Mouse (Mus musculus) limb, embryonic 14.5 days (tissue): Measurements from ENCODE around the gene Slc25a35. TPM values are rescaled to one million over a fixed set of nuclear protein-coding genes. Genes with fewer than 3 reads are reported as not detected.

Source experiments
- ATAC-seq: fragments of 200-750 bp; cut with Nextera tagmentation; 2 replicates; pipeline ENCODE4 v1.8.0; 2017; ENCODE audit warnings: low read depth, moderate number of reproducible peaks, moderate TSS enrichment; ENCODE audit not compliant: low FRiP score
- DNase-seq: peaks from one replicate; pipeline ENCODE4 v3.0.0-alpha.2; 2015; ENCODE audit warnings: low spot score
- H3K27ac ChIP-seq: fragments of 300-500 bp; sonication (generic); replicated peaks from 2 replicates; pipeline ENCODE4 v1.5.1; 2014; ENCODE audit warnings: low read depth, mild to moderate bottlenecking, low read length, moderate library complexity, mixed read lengths
- H3K27me3 ChIP-seq: fragments of 300-500 bp; sonication (generic); 2 replicates; pipeline ENCODE4 v1.6.1; 2014; ENCODE audit warnings: low read length, mixed read lengths; ENCODE audit not compliant: control insufficient read depth, insufficient read depth
- H3K36me3 ChIP-seq: fragments of 300-500 bp; sonication (generic); 2 replicates; pipeline ENCODE4 v1.6.1; 2014; ENCODE audit warnings: mild to moderate bottlenecking, low read length, moderate library complexity, mixed read lengths; ENCODE audit not compliant: control insufficient read depth, insufficient read depth
- H3K4me1 ChIP-seq: fragments of 300-500 bp; sonication (generic); 2 replicates; pipeline ENCODE4 v1.6.1; 2014; ENCODE audit warnings: antibody characterized with exemption, low read length, mixed read lengths; ENCODE audit not compliant: control insufficient read depth, insufficient read depth
- H3K4me2 ChIP-seq: fragments of 300-500 bp; sonication (generic); replicated peaks from 2 replicates; pipeline ENCODE4 v1.6.1; 2014; ENCODE audit warnings: low read depth, mild to moderate bottlenecking, low read length, moderate library complexity; ENCODE audit not compliant: severe bottlenecking
- H3K4me3 ChIP-seq: fragments of 300-500 bp; sonication (generic); replicated peaks from 2 replicates; pipeline ENCODE4 v1.5.1; 2014; ENCODE audit warnings: low read length
- H3K9ac ChIP-seq: fragments of 300-500 bp; sonication (generic); 2 replicates; pipeline ENCODE4 v1.6.1; 2014; ENCODE audit warnings: mild to moderate bottlenecking, low read depth, low read length, moderate library complexity; ENCODE audit not compliant: severe bottlenecking
- H3K9me3 ChIP-seq: fragments of 300-500 bp; sonication (generic); 2 replicates; pipeline ENCODE4 v1.6.1; 2016; ENCODE audit warnings: low read length; ENCODE audit not compliant: control insufficient read depth
- POLR2A ChIP-seq: fragments of 200-500 bp; IDR thresholded peaks from 2 replicates; pipeline ENCODE4 v1.8.0; 2012; ENCODE audit warnings: inconsistent platforms, mild to moderate bottlenecking, moderate library complexity, borderline replicate concordance; ENCODE audit not compliant: insufficient read depth, insufficient read length; ENCODE audit errors: extremely low read depth
- WGBS: fragments of 180-500 bp; shearing (Covaris S2); extraction: QIAGEN DNeasy Blood & Tissue Kit; methylation state at CpG from one replicate; pipeline ENCODE4 v1.1.7; 2014; 5-methylcytosine and 5-hydroxymethylcytosine counted together
- polyA plus RNA-seq, 2 experiments: library from polyadenylated mRNA; depleted of rRNA in 1 of 2; stranded (reverse) in 1 of 2; unstranded in 1 of 2; fragments of >200 nt; fragmentation: Nextera tagmentation in 1 of 2; extraction: Ambion mirVana in 1 of 2; gene quantifications; 2 replicates each; pipeline versions ENCODE4 v1.2.1 to v1.2.3; 2012 to 2014

Gene Slc25a35
- polyA plus RNA-seq, 2 experiments = 2.8 to 4.7 TPM

- H3K27ac ChIP-seq = no peak overlapping the region
- ATAC-seq = no peak
- no peak for DNase-seq
- 3% methylated on average over 17 of the region's 17 CpGs for WGBS
- H3K9me3 ChIP-seq = no peaks in the 10 kb centered on the region
- peak overlapping the region; percentile 34 for H3K4me3 ChIP-seq
- no peak for TF ChIP-seq POLR2A
- H3K36me3 ChIP-seq = no peaks in the 10 kb centered on the region
- H3K4me1 ChIP-seq = peaks cover 11% of the 10 kb centered on the region; the same call in 1 of the 2 replicates
- peak overlapping the region; percentile 45 for H3K4me2 ChIP-seq
- H3K27me3 ChIP-seq = peaks cover 19% of the 10 kb centered on the region
- peak overlapping the region; percentile 40 for H3K9ac ChIP-seq
Observed at GRCm38 (mm10) chr11:68954408-68954807, 13.5 kb upstream of the Slc25a35 start.

DNA sequence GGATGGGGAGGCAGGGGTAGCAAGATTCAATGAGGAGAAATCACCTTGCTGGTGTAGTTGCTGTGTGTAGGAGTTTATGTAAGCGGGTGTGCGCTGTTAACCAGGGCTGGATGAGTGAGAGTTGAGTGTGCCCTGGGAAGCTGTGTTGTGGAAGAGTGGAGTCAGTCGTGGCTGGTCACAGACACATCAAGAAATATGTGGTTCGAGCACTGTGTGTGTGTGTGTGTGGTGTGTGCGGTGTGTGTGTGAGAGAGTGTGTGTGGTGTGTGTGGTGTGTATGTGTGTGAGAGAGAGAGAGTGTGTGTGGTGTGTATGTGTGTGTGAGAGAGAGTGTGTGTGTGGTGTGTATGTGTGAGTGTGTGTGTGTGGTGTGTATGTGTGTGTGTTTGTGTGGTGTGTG lies 12.5 kb upstream of the Slc25a35 start:
- H3K27ac ChIP-seq = no peak overlapping the region
- 76% methylated on average over 5 of the region's 5 CpGs for WGBS
- H3K4me3 ChIP-seq = peak overlapping the region; percentile 34; the same call in 1 of the 2 replicates
- peaks cover 11% of the 10 kb centered on the region; the same call in 1 of the 2 replicates for H3K4me1 ChIP-seq
- no peak for TF ChIP-seq POLR2A
- H3K4me2 ChIP-seq = peak overlapping the region; percentile 45; the same call in 1 of the 2 replicates
- DNase-seq (no peak), ATAC-seq (no peak)
- 0 out of 2 replicates have a peak overlapping the region, but pooled peaks have one; percentile 40 for H3K9ac ChIP-seq
- no peaks in the 10 kb centered on the region for H3K36me3 ChIP-seq
- H3K9me3 ChIP-seq = no peaks in the 10 kb centered on the region
- peaks cover 19% of the 10 kb centered on the region for H3K27me3 ChIP-seq

DNA sequence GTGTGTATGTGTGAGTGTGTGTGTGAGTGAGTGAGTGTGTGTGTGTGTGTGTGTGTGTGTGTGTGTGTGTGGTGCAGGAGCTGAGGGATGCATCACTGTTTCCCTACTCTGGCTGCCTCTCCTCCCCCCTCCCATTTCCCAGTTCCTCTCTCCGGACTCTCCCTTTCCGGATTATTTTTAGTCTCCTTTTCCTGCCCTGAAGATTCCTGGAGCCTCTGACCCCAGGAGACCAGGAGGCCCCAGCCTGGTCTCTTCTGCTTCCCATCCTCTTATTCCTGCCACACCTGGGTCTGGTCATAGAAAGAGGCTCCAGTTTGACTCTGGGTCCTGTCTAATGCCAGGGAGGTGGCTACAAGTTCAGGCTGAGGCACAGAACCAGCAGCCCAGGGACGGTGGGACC lies 11.8 kb upstream of the Slc25a35 start:
- no peak for TF ChIP-seq POLR2A
- Histone ChIP-seq H3K9me3 (no peaks in the 10 kb centered on the region), H3K27ac (no peak overlapping the region), H3K27me3 (peaks cover 19% of the 10 kb centered on the region), H3K36me3 (no peaks in the 10 kb centered on the region), H3K4me1 (peaks cover 11% of the 10 kb centered on the region; the same call in 1 of the 2 replicates), H3K4me3 (no peak overlapping the region), H3K4me2 (0 out of 2 replicates have a peak overlapping the region, but pooled peaks have one; percentile 4), H3K9ac (no peak overlapping the region)
- 24% methylated on average over 3 of the region's 3 CpGs for WGBS
- ATAC-seq (no peak), DNase-seq (no peak)

GRCm38 (mm10) chr11:68956697-68957096 lies 11.2 kb upstream of the Slc25a35 start:
- Histone ChIP-seq H3K9me3 (no peaks in the 10 kb centered on the region), H3K27ac (no peak overlapping the region), H3K27me3 (peaks cover 19% of the 10 kb centered on the region), H3K36me3 (no peaks in the 10 kb centered on the region), H3K4me2 (0 out of 2 replicates have a peak overlapping the region, but pooled peaks have one; percentile 4), H3K4me3 (peak overlapping the region; percentile 8; the same call in 1 of the 2 replicates), H3K4me1 (peaks cover 11% of the 10 kb centered on the region; the same call in 1 of the 2 replicates), H3K9ac (peak overlapping the region; percentile 12; the same call in 1 of the 2 replicates)
- ATAC-seq = no peak
- DNase-seq = no peak
- no peak for TF ChIP-seq POLR2A
- WGBS = 27% methylated on average over 13 of the region's 13 CpGs

DNA sequence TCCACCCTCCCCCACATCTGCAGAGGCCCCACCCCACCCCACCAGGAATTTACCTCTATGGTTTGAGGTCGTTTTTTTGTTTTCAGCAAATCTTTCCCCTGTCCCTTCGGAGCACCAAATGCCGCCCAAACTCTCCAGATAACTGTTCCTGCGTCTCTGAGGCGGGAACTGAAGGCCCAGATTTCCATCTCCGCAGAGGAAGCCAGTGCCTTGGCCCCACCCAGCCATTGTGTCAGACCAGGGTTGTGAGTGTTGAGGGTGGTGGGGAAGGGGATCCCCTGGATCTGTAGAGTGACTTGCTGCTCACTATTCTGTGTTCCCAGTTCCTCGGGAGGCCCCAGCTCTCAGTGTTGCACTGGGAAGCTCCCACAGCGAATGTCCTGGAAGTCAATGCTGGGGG lies 10.6 kb upstream of the Slc25a35 start, which contains the start of gene Arhgef15:
Gene Arhgef15 (minus strand): TSS at position 173 of the 400 bp plus-strand sequence.
- no peak for ATAC-seq
- no peak for TF ChIP-seq POLR2A

More for the DNA sequence above, 10.6 kb upstream of the Slc25a35 start, which contains the start of gene Arhgef15:
- no peak within 1 kb of the TSS for H3K27ac ChIP-seq
- peaks cover 11% of the 10 kb centered on the region; the same call in 1 of the 2 replicates for H3K4me1 ChIP-seq
- H3K4me2 ChIP-seq = 0 out of 2 replicates have a peak within 1 kb of the TSS, but pooled peaks have one; percentile 4
- 39% methylated on average over 8 of the region's 8 CpGs for WGBS
- peaks cover 19% of the 10 kb centered on the region for H3K27me3 ChIP-seq
- no peaks in the 10 kb centered on the region for H3K9me3 ChIP-seq
- no peaks in the 10 kb centered on the region for H3K36me3 ChIP-seq
- peak within 1 kb of the TSS; percentile 12; the same call in 1 of the 2 replicates for H3K9ac ChIP-seq
- DNase-seq = no peak
- H3K4me3 ChIP-seq = peak within 1 kb of the TSS; percentile 8; the same call in 1 of the 2 replicates
